Comparison of ENCODE assay signal across 8 mouse cellular contexts in genomic region chr7:116458985-116459441, GRCm38 (mm10). TPM values are rescaled to one million over a fixed set of nuclear protein-coding genes. Genes with fewer than 3 reads are reported as not detected.
DNase-seq lines count a peak whose midpoint lies in the region.

No protein-coding gene starts in this region.

- peak; percentile 19 for DNase-seq in heart, postnatal 4 days
- no peak for DNase-seq in heart, postnatal 14 days
- peak; percentile 78 for DNase-seq in CD4-positive, CD25-positive, alpha-beta regulatory T cell, adult 2 months (ENCODE audit: low read depth, low spot score)
- DNase-seq in c-Kit-positive CD71-negative TER-119-negative erythroid progenitor cells, embryonic 14.5 days (ENCODE audit: low read depth) = peak; percentile 66
- peak; percentile 48 to 54 for DNase-seq in kidney, postnatal 36 days
- DNase-seq in retina, adult 2 months (ENCODE audit: low read depth, low spot score) = peak; percentile 11
- DNase-seq in adrenal gland, adult 2 months = no peak
- no peak for DNase-seq in left cerebral cortex, adult 11 months (ENCODE audit: low spot score)

- intact Hi-C loops in heart, postnatal 14 days (cut with DNase I) = loop anchor here (2.0 to 5.0 kb wide), 2 partner anchors 53 to 150 kb away; no protein-coding TSS in a partner anchor

RNA-seq across cellular contexts. Expression of gene Pik3c2a, which starts 15.8 kb away (rescaled TPM):
- total RNA-seq in heart, postnatal 4 days (2021) = 10 to 100 TPM; 25.2 to 26.0 TPM
- total RNA-seq in heart, postnatal 14 days (2021) = 10 to 100 TPM; 23.4 to 25.9 TPM
- 10 to 100 TPM; 26.2 to 31.8 TPM for total RNA-seq in adrenal gland, adult 2 months (2021)
- 0.74 and 0.98 TPM in 2 replicates for polyA plus RNA-seq in adrenal gland, adult 2 months (2012; rRNA removed)

RNA-seq across cellular contexts. Expression of gene Nucb2, which starts 45.2 kb away (rescaled TPM):
- total RNA-seq in heart, postnatal 4 days (2021) = 10 to 100 TPM; 13.3 to 14.0 TPM
- total RNA-seq in heart, postnatal 14 days (2021) = 10 to 100 TPM in 1 of 2 experiments, 1 to 10 TPM in 1; 8.7 to 10.8 TPM
- total RNA-seq in adrenal gland, adult 2 months (2021) = 10 to 100 TPM; 19.3 to 32.9 TPM
- polyA plus RNA-seq in adrenal gland, adult 2 months (2012; rRNA removed) = 0.32 and 0.45 TPM in 2 replicates

Comparison
In these comparisons a context has a peak if more than half of its experiments do, and no peak if none do; other contexts are left out.
1. DNase-seq: peak in heart, postnatal 4 days (single experiment), CD4-positive, CD25-positive, alpha-beta regulatory T cell, adult 2 months (single experiment), c-Kit-positive CD71-negative TER-119-negative erythroid progenitor cells, embryonic 14.5 days (single experiment), kidney, postnatal 36 days (2 of 2) and retina, adult 2 months (single experiment); none in heart, postnatal 14 days (0 of 2), adrenal gland, adult 2 months (single experiment) and left cerebral cortex, adult 11 months (single experiment).